Mouse (Mus musculus): ENCODE data around the gene Nt5c. TPM values are rescaled to one million over a fixed set of nuclear protein-coding genes. Genes with fewer than 3 reads are reported as not detected.

Nt5c gene
- total RNA-seq, 2 experiments from 2014 or later, result 14.1 to 52.3 TPM

DNA sequence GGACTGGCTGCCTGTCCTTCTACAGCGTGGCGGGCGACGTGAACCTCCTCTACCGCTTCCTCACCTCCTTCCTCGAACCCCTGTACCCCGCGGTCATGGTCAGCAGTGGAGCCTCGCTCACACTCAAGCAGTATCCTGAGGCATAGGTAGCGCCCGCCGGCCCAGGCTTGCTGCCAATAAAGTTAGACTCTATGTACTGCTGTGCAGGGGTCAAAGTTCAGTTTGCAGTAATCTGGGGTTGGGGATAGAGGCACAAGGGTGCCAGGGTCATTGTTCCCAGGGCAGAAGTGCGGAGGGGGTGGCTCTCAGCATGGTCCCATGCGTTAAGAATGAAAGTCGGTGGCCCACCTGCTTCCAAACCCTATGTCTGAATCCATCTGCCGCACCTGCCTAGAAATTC, 43.6 kb downstream of the Nt5c start:
- ATAC-seq (replicated peaks; ENCODE audit: low FRiP score, poor library complexity, severe bottlenecking), result no peak

DNA sequence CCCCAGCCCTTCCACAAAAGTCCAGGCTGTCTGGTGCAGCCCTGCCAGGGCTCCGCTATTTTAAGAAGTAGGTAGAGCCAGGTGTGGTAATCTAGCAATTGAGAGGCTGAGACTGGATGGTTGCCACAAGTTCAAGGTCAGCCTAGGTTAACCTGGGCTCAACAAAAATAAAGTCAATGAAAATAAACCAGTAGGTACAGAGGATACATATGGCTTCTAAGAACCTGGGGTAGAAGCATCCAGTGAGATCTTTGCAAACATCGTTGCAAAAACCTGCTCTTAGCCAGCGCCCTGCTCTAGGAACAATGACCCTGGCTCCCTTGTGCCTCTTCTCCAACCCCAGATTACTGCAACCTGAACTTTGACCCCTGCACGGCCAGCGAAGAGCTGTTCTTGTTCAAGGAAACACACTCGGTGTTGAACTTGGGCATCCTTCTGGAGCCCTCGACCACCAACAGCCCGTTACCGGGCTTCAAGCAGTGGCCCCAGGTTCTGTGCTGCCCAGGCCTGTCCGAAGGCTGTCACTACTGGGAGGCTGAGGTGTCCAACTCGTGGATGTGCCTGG, 44.3 kb downstream of the Nt5c start:
- ATAC-seq (replicated peaks; ENCODE audit: low FRiP score, poor library complexity, severe bottlenecking), result no peak

DNA sequence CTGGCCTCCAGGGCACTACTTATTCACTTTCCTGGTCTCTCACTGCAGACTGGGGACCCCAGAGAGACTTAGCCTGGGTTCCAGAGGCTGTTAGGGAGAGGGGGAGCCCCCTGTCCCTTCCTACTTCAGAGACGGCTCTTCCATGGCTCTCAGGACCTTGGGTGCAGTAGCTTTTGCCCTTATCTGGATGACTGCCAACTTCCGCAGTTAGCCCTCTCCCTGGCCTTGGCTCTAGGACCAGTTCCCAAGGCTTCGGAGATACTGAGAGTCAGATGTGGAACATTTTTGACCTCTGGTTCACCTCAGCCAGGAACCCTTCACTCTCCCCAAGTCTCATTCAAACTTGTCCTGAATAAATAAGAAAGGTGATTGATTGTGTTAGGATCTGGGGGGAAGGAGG, 44.8 kb downstream of the Nt5c start:
- no peak for ATAC-seq (replicated peaks; ENCODE audit: low FRiP score, poor library complexity, severe bottlenecking)

- no peak for ATAC-seq (replicated peaks; ENCODE audit: low FRiP score, poor library complexity, severe bottlenecking)
These were observed 50.2 kb downstream of the Nt5c start for GRCm38 (mm10) chr11:115441417-115441816.

Other genes starting within 250 kb of the Nt5c start
- gene Grin2c, start 224.6 kb downstream of the Nt5c start, total RNA-seq (2015; ENCODE audit: low replicate concordance), result not detected in 2 replicates
- gene Grin2c, start 224.6 kb downstream of the Nt5c start, total RNA-seq (2017; ENCODE audit: low replicate concordance), result not detected in 2 replicates
- 4.2 TPM in 1 of 2 replicates, not detected in the other for gene Fdxr, start 214.8 kb downstream of the Nt5c start, total RNA-seq (2015; ENCODE audit: low replicate concordance)
- gene Fdxr, start 214.8 kb downstream of the Nt5c start, total RNA-seq (2017; ENCODE audit: low replicate concordance), result 2.9 TPM in 1 of 2 replicates, not detected in the other
- gene Fads6, start 194.2 kb downstream of the Nt5c start, total RNA-seq (2015; ENCODE audit: low replicate concordance), result 0.21 TPM in 1 of 2 replicates, not detected in the other
- 0.26 and 0.84 TPM in 2 replicates for gene Fads6, start 194.2 kb downstream of the Nt5c start, total RNA-seq (2017; ENCODE audit: low replicate concordance)
- not detected in 2 replicates for gene Otop2, start 184.7 kb downstream of the Nt5c start, total RNA-seq (2015; ENCODE audit: low replicate concordance)
- not detected in 2 replicates for gene Otop2, start 184.7 kb downstream of the Nt5c start, total RNA-seq (2017; ENCODE audit: low replicate concordance)
- not detected in 2 replicates for gene Ush1g, start 169.8 kb downstream of the Nt5c start, total RNA-seq (2015; ENCODE audit: low replicate concordance)
- not detected in 2 replicates for gene Ush1g, start 169.8 kb downstream of the Nt5c start, total RNA-seq (2017; ENCODE audit: low replicate concordance)
- not detected in 2 replicates for gene Otop3, start 157.1 kb downstream of the Nt5c start, total RNA-seq (2015; ENCODE audit: low replicate concordance)
- not detected in 2 replicates for gene Otop3, start 157.1 kb downstream of the Nt5c start, total RNA-seq (2017; ENCODE audit: low replicate concordance)
- 1.2 and 5.2 TPM in 2 replicates for gene Hid1, start 124.1 kb downstream of the Nt5c start, total RNA-seq (2015; ENCODE audit: low replicate concordance)
- 0.26 TPM in 1 of 2 replicates, not detected in the other for gene Hid1, start 124.1 kb downstream of the Nt5c start, total RNA-seq (2017; ENCODE audit: low replicate concordance)
- gene Cdr2l, start 109.9 kb downstream of the Nt5c start, total RNA-seq (2015; ENCODE audit: low replicate concordance), result not detected in 2 replicates
- gene Cdr2l, start 109.9 kb downstream of the Nt5c start, total RNA-seq (2017; ENCODE audit: low replicate concordance), result not detected in 2 replicates
- gene Mrpl58, start 88.1 kb downstream of the Nt5c start, total RNA-seq (2015; ENCODE audit: low replicate concordance), result 19.2 and 34.4 TPM in 2 replicates
- 18.0 and 23.0 TPM in 2 replicates for gene Mrpl58, start 88.1 kb downstream of the Nt5c start, total RNA-seq (2017; ENCODE audit: low replicate concordance)
- 282 and 306 TPM in 2 replicates for gene Atp5h, start 71.9 kb downstream of the Nt5c start, total RNA-seq (2015; ENCODE audit: low replicate concordance)
- gene Atp5h, start 71.9 kb downstream of the Nt5c start, total RNA-seq (2017; ENCODE audit: low replicate concordance), result 240 and 279 TPM in 2 replicates
- gene Kctd2, start 71.7 kb downstream of the Nt5c start, total RNA-seq (2015; ENCODE audit: low replicate concordance), result 2.1 and 5.9 TPM in 2 replicates
- gene Kctd2, start 71.7 kb downstream of the Nt5c start, total RNA-seq (2017; ENCODE audit: low replicate concordance), result 2.8 and 8.3 TPM in 2 replicates
- gene Trim80, start 51.3 kb downstream of the Nt5c start, total RNA-seq (2015; ENCODE audit: low replicate concordance), result not detected in 2 replicates
- gene Trim80, start 51.3 kb downstream of the Nt5c start, total RNA-seq (2017; ENCODE audit: low replicate concordance), result not detected in 2 replicates
- gene Slc16a5, start 29.4 kb downstream of the Nt5c start, total RNA-seq (2015; ENCODE audit: low replicate concordance), result not detected in 2 replicates
- not detected in 2 replicates for gene Slc16a5, start 29.4 kb downstream of the Nt5c start, total RNA-seq (2017; ENCODE audit: low replicate concordance)
- gene Armc7, start 16.2 kb downstream of the Nt5c start, total RNA-seq (2015; ENCODE audit: low replicate concordance), result 2.5 and 3.8 TPM in 2 replicates
- gene Armc7, start 16.2 kb downstream of the Nt5c start, total RNA-seq (2017; ENCODE audit: low replicate concordance), result 1.5 and 5.5 TPM in 2 replicates
- 105 and 112 TPM in 2 replicates for gene Jpt1, start 22.5 kb upstream of the Nt5c start, total RNA-seq (2015; ENCODE audit: low replicate concordance)
- gene Jpt1, start 22.5 kb upstream of the Nt5c start, total RNA-seq (2017; ENCODE audit: low replicate concordance), result 114 and 134 TPM in 2 replicates
- gene Sumo2, start 44.4 kb upstream of the Nt5c start, total RNA-seq (2015; ENCODE audit: low replicate concordance), result 126 and 222 TPM in 2 replicates
- gene Sumo2, start 44.4 kb upstream of the Nt5c start, total RNA-seq (2017; ENCODE audit: low replicate concordance), result 154 and 170 TPM in 2 replicates
- gene Nup85, start 72.6 kb upstream of the Nt5c start, total RNA-seq (2015; ENCODE audit: low replicate concordance), result 39.3 and 72.1 TPM in 2 replicates
- 52.1 and 69.3 TPM in 2 replicates for gene Nup85, start 72.6 kb upstream of the Nt5c start, total RNA-seq (2017; ENCODE audit: low replicate concordance)
- gene Mrps7, start 112.1 kb upstream of the Nt5c start, total RNA-seq (2015; ENCODE audit: low replicate concordance), result 4.8 and 14.2 TPM in 2 replicates
- 6.4 and 13.0 TPM in 2 replicates for gene Mrps7, start 112.1 kb upstream of the Nt5c start, total RNA-seq (2017; ENCODE audit: low replicate concordance)
- 7.9 and 12.3 TPM in 2 replicates for gene Gga3, start 112.2 kb upstream of the Nt5c start, total RNA-seq (2015; ENCODE audit: low replicate concordance)
- gene Gga3, start 112.2 kb upstream of the Nt5c start, total RNA-seq (2017; ENCODE audit: low replicate concordance), result 12.8 and 18.4 TPM in 2 replicates
- gene Mif4gd, start 121.1 kb upstream of the Nt5c start, total RNA-seq (2015; ENCODE audit: low replicate concordance), result 13.0 and 26.1 TPM in 2 replicates
- gene Mif4gd, start 121.1 kb upstream of the Nt5c start, total RNA-seq (2017; ENCODE audit: low replicate concordance), result 10.3 and 11.9 TPM in 2 replicates
- 1.7 and 5.0 TPM in 2 replicates for gene Slc25a19, start 136.4 kb upstream of the Nt5c start, total RNA-seq (2015; ENCODE audit: low replicate concordance)
- gene Slc25a19, start 136.4 kb upstream of the Nt5c start, total RNA-seq (2017; ENCODE audit: low replicate concordance), result 7.4 and 22.4 TPM in 2 replicates
- gene Grb2, start 216.7 kb upstream of the Nt5c start, total RNA-seq (2015; ENCODE audit: low replicate concordance), result 27.4 and 34.4 TPM in 2 replicates
- gene Grb2, start 216.7 kb upstream of the Nt5c start, total RNA-seq (2017; ENCODE audit: low replicate concordance), result 12.0 and 21.9 TPM in 2 replicates